Mouse (Mus musculus) regulatory T cell (primary cell): Measurements from ENCODE around the gene Gpr25.

Experiments
- in situ Hi-C: fragments of 300-600 bp; cut with MboI, MseI; formaldehyde crosslinking; loops from one replicate; pipeline ENCODE4 v1.15.1; 2025; ENCODE audit warnings: high pct_unique_total_duplicates

The Gpr25 gene

DNA sequence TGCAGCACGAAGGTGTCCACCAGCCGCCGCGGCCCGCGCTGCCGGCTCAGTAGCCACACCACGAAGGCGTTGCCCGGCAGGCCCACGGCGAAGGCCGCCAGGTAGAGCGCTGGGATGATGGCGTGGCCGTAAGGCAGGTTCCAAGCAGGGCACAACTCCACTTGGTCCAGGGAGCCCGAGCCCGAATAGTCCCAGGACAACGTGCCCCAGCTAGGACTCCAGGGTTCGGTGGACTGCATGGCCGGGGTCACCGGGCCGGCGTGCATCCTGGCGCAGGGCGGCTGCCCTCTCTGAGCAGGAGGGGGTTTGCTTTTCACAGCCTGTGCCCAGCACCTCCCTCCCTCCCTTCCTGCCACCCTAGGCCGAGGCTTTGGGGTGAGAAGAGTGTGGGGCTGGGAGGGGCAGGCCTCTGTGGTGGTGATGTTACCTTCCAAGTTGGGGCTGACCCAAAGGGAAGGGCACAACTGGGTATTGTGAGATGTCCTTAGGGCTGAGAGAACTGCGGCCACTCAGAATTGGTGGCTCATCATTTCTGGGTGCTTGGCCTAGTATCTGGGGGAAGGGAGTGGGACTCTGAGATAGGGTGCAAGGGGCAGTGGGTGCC, at the start of gene Gpr25:
Gpr25 (minus strand) TSS at position 239 of the 604 bp plus-strand sequence.
- in situ Hi-C loops, result loop anchor here (10.0 kb wide), 1 partner anchor 1674 kb away; no protein-coding TSS in a partner anchor

DNA sequence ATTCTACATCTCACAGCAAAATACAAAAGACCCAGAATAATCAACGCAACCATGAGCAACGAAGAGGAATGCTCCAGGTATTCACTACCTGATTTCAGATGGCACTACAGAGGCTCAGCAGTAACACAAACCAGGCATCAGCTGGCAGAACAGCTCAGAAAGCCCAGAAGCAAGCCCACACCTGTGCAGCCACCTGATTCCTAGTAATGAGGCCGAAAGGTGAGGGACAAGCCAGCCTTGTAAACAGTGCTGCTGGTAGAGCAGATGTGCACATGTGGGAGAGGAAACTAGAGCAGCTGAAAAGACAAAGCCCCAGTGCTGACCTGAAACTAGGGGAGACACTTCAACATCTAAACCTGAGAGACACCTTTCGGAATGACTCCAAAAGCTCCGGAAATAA, 48.5 kb upstream of the Gpr25 start:
- in situ Hi-C loops, result loop anchor here (5.0 kb wide), 1 partner anchor 148 kb away; no protein-coding TSS in a partner anchor

GRCm38 (mm10) chr1:136306424-136306823, 45.8 kb upstream of the Gpr25 start:
- in situ Hi-C loops, result loop anchor here (5.0 kb wide), 1 partner anchor 151 kb away; no protein-coding TSS in a partner anchor

GRCm38 (mm10) chr1:136293961-136294360, 33.3 kb upstream of the Gpr25 start:
- in situ Hi-C loops, result no loop called here

GRCm38 (mm10) chr1:136289803-136290202, 29.1 kb upstream of the Gpr25 start:
- in situ Hi-C loops, result no loop called here

- in situ Hi-C loops, result no loop called here
Observed at GRCm38 (mm10) chr1:136277366-136277765, 16.7 kb upstream of the Gpr25 start.

DNA sequence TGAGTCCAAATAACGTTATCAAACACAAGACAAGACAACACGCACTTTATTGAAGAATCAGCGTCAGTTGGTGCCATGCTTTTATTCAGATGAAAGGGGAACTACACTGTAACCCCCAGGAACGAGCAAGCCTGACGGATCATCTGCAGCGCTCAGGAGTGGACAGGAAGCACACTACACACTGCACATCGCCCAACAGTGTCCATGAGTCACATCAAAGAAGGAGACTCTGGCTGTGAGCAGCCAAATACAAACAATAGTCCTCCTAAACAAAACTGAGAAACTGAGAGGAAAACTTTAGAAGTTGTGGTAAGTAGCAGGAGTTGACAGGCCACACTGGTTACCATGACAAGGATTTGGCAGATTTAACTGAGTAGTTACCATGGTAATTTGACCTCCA, 7.6 kb upstream of the Gpr25 start:
- in situ Hi-C loops, result loop anchor here (10.0 kb wide), 1 partner anchor 1667 kb away; no protein-coding TSS in a partner anchor

- in situ Hi-C loops, result loop anchor here (10.0 kb wide), 1 partner anchor 1669 kb away; no protein-coding TSS in a partner anchor
Observed at GRCm38 (mm10) chr1:136266127-136266526, 5.5 kb upstream of the Gpr25 start.

GRCm38 (mm10) chr1:136263355-136263754, 2.7 kb upstream of the Gpr25 start:
- in situ Hi-C loops, result loop anchor here (10.0 kb wide), 1 partner anchor 1671 kb away; no protein-coding TSS in a partner anchor

GRCm38 (mm10) chr1:136259893-136260634, 609 bp downstream of the Gpr25 start:
- in situ Hi-C loops, result loop anchor here (10.0 kb wide), 1 partner anchor 1675 kb away; no protein-coding TSS in a partner anchor

DNA sequence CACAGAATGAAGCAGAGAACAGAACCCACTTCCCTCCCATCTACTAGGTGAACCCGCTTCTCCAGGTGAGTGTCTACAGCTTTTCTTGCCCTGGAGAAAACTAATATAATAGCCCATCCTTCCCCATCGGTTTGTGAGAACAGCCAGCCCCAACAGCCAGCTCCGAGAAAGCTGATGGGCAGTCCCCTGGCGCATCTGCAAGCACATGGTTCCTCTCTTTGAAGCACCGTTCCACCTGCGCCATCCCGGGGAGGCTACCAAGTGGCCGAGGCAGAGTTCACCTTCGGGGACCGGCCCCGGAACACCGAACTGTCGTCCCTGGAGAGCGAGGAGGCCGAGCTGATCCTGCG, 1.2 kb downstream of the Gpr25 start:
- in situ Hi-C loops, result no loop called here

GRCm38 (mm10) chr1:136258495-136258894, 2.2 kb downstream of the Gpr25 start:
- in situ Hi-C loops, result no loop called here

DNA sequence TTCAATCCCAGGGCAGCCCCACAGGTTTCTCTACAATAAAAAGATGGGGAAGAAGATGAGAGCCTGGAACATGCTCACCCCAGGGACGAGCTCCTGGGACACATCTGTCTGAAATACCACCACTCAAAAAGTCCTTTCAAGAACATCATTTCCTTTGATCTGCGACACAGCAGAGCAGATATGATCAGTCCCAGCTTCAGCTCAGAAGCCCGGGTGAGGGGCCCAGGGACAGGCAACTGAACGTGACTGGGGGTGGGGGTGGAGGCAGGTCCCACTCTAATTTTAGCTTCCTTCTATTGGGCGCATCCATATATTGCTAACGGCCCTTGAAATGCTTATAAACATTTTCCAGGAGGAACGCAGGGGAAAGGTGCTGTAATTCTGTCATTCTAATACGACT, 5.0 kb downstream of the Gpr25 start:
- in situ Hi-C loops, result no loop called here

GRCm38 (mm10) chr1:136255174-136255573, 5.5 kb downstream of the Gpr25 start:
- in situ Hi-C loops, result no loop called here

GRCm38 (mm10) chr1:136254503-136255065, 6.1 kb downstream of the Gpr25 start:
- in situ Hi-C loops, result no loop called here

GRCm38 (mm10) chr1:136253472-136253871, 7.2 kb downstream of the Gpr25 start:
- in situ Hi-C loops, result no loop called here

DNA sequence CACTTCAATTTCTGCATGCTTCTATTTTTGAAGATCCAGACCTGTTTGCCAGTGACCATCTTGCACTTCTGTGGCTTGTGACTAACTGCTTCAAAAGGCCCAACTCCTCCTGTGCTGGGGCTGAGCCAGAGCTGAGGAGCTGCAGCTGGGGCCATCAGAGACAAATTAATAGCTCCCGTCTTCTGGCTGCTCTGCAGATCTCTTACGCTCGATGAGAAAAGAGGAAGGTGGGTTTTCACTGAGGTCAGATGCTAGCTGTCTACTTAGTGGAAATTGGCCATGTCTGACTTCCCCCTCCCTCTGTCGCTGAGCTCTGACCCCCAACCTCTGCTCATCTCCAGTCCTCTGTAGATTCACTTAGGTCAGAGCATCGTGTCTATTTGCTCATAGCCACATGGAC, 11.0 kb downstream of the Gpr25 start:
- in situ Hi-C loops, result no loop called here

- in situ Hi-C loops, result no loop called here
Observed at GRCm38 (mm10) chr1:136247393-136247792, 13.3 kb downstream of the Gpr25 start.

DNA sequence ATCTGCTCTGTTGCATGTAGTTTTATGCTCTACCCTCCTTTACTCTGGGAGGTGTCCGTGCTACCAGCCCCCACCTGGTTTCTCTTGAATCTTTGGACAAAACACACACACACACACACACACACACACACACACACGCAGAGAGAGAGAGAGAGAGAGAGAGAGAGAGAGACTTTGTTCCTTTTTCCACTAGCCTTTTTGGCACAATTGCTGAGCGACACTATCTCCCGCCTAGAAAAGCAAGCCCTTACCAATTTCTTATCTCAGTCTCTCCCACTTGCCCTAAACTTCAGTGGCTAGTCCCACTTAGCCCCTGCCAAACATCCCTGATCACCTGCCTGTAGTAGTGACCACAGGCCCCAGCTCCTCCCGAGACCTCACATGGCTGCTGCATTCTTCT, 16.2 kb downstream of the Gpr25 start:
- in situ Hi-C loops, result no loop called here

DNA sequence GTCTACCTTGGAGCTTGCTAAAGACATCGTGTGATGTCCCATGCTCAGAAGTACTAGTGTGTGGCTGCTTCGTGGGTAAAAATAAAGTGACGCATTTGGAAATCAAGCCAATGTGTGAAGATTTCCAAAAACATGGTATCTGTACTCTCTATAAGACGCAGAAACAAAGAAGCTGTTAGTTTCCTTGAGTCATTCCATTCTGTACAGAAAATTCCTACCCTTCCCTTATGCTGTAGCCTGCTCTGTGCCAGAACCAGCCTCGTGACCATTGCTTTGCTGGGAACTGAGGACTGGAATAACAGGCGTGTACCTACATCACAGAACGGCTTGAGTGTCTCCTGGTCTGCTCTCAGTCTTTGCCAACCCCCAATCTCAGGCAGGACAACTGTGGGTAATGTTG, 18.9 kb downstream of the Gpr25 start:
- in situ Hi-C loops, result no loop called here

GRCm38 (mm10) chr1:136238495-136238894, 22.2 kb downstream of the Gpr25 start:
- in situ Hi-C loops, result no loop called here

- in situ Hi-C loops, result no loop called here
Observed at GRCm38 (mm10) chr1:136234595-136235092, 26.0 kb downstream of the Gpr25 start.
